Mouse (Mus musculus) E14TG2a.4 (cell line): ENCODE results near the gene Atp5g2.

ENCODE experiments used
- CTCF ChIP-seq: conservative IDR thresholded peaks from 2 replicates; pipeline ENCODE4 v1.5.1; 2014; ENCODE audit warnings: low read length
- NANOG ChIP-seq: IDR thresholded peaks from 2 replicates; pipeline ENCODE4 v1.6.1; 2014; ENCODE audit warnings: borderline replicate concordance, low read length, mixed read lengths
- POU5F1 ChIP-seq: IDR thresholded peaks from 2 replicates; pipeline ENCODE4 v1.6.1; 2014; ENCODE audit warnings: low read length, borderline replicate concordance

DNA sequence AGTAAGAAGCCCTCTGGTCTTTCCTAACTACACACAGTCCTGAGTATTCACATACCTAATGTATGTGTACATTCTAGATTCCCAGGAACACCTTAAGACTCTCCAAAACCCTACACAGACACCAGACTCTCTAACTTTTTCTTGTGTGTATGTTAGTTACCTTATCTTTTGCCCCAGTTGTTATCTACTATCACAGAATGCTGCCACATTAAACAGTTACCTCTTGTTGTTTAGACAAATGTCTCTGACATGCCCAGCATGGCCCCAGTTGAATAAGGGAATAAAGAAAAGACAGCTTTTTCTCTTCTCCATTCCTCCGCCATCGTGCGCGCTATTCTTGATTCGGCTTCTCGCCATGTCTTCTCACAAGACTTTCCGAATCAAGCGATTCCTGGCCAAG is 37.5 kb downstream of the Atp5g2 start:
- TF ChIP-seq CTCF (no peak), POU5F1 (no peak), NANOG (no peak)
